Mouse (Mus musculus): ENCODE data around the gene Tmem108.
A peak's percentile ranks its signal among the peaks of the same experiment; 100 is the strongest.

Tmem108 gene

DNA sequence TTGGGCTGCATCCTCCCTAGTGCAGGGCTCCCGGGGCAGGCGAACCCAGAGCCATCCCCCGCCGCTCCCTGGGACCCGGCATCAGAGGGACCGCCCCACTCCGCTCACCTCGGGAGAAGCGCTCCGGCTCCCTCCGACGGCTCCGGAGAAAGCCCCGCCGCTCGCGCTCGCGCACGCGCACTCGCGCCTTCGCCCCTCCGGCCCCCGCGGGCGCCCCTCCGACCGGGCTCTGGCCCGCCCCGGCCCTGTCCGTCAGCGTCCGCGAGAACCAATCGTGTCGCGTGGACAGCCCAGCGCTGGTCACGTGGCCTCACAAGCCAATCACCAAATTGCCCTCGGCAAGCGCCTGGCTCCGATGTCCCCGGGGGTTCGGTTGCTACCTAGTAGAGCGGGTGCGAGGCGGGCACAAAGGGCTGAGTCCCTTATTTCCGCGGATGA lies at the start of gene Tmem108:
TSS of gene Tmem108 (minus strand) at position 191 of the 438 bp plus-strand sequence.
- DNase-seq (ENCODE audit: low read depth, low spot score) = peak; percentile 84

DNA sequence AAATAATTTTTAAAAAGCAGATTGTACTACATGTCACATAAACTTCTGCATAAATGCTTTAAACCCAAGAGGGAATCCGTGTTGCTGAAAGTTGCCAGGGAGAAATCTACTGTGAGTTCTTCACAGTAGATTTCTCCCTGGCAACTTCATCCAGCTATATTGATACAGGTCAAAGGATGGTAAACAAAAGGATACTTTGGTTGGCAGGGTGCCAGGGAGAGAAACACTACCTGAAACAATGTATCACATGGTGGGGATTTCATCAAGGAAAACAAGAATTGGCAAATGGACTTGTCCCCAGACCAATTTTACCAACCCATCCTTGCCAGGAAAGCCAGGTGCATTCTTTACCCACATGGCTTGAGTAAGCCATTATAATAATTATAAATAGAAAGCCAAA lies 27.4 kb upstream of the Tmem108 start:
- no peak for DNase-seq (ENCODE audit: low read depth, low spot score)

DNA sequence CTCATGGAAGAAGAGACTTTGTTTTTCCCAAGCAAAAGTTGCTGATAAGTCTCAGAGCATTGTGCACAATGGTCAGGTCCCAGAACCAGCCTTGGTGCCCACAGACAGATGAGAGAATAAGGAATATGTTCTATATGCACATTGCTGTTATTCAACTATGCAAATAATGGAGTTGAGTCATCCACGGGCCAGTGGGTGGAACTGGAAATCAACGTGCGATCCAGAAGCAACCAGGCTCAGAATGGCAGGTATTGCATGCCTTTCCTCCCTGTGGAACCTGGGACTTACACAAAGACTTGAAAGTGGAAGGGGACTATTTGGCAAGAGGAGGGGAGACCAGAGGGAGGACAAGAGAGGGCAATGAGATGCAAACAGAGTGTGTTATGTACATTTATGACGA lies 22.5 kb upstream of the Tmem108 start:
- no peak for DNase-seq (ENCODE audit: low read depth, low spot score)

DNA sequence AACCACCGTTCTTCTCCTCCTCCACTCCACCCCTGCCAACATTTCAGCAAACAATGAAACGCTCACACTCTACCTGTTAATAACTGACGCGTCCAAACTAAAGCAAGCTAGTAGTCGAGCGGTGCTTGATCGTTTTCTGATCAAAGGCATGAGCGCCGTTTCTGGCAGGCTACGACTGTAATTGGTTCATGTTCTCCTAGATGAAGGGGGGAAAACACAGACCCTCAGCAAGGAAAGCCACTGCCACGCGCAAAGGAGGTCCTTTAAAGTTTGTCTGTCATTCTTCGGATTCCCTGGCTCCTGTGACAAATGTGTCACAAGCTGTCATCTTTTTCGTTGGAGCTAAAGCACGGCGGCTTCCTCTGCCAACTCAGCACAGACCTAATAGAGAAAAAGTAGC lies 21.6 kb upstream of the Tmem108 start:
- DNase-seq (ENCODE audit: low read depth, low spot score) = no peak

DNA sequence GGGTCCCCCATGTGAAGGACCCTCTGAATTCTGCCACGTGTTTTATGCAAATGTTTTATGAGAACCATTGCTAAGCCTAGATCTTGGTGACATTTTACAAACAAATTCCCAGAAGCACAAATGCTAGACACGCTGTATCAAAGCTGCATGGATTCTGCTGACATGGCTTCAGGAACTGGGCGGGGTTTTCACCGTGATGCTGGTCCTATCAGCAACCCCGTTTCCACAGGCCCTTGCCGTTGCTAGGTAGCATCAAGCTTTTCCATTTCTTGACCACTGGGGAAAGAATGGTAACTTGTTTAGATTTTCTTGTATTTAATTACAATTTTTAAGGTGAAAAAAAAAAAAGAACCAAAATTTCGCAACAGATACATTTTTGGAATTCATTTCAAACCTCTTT lies 20.7 kb upstream of the Tmem108 start:
- DNase-seq (ENCODE audit: low read depth, low spot score) = no peak

DNA sequence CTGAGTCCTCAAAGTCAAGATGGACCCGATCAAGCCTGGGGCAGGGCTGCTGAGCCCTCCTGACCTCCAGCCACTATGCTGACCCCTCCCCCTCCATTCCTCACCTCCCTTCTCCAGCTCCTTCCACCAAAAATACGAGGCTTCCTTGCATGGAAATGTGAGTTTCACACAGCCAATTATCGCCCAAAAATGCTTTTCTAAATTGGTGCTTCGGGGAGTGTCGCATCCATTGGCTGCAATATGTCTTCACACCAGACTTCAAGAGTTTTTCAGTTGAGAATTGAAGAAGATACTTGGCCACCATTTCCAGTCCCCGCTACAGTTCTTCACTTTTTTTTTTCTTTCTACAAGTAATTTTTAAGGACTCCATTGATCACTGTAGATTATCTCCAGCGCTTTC lies 19.8 kb upstream of the Tmem108 start:
- DNase-seq (ENCODE audit: low read depth, low spot score) = no peak

DNA sequence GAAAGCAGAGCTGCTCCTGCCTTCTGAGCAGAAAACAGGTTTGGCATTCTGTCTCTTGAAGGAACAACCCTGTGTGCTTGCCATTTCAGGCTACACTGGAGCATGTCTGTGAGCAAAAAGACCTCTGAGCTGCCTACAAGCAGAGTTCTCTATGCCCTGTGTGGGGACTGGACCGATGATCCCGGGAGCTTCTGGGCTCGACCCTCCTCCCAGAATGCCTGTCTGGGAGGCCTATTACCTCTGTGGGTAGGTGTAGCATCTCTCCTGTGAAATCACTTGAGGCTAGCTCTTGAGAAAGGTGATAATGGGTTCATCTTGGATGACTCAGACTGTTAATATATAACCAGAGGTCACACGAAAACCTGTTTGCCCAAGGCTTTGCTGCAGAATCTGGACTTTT lies 19.0 kb upstream of the Tmem108 start:
- DNase-seq (ENCODE audit: low read depth, low spot score) = no peak

DNA sequence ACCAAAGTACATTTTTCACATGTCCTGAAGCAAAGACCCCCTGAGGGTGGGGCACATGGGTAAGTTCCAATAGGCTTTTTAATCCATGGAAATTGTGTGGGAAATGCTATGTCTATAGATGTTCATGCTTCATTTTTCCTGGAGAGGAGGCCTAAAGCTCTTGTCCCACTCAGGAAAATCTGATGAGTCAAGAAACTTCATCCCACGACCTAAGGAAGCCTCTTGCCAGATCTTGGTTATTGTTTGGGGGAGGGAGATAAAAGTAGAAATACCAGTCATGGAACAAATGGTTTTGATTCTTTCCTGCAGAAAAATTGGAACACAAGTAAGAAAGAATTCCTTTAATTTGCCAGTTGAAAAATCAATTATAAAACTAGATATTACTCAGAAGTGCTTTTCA lies 16.5 kb upstream of the Tmem108 start:
- DNase-seq (ENCODE audit: low read depth, low spot score) = no peak

DNA sequence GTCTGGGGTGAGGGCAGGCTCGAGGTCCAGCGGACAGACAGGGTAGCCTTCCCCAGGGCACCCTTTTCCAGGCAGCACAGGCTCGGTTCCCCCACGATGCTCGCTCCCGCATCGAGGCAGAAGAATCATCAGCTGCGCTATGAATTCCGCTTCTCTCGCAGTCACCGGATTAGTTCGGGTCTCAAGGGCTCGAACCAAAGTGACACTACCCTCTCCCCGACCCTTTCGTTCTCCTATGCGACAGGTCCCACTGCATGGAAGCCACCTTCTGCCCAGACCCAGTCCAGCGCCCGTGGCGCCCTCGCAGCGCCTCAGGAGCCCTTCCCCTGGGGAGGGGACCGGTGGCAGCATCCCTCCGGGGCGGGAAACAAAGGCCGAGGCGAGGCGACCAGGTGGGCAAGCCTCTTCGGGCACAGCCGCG lies 476 bp downstream of the Tmem108 start:
- no peak for DNase-seq (ENCODE audit: low read depth, low spot score)

DNA sequence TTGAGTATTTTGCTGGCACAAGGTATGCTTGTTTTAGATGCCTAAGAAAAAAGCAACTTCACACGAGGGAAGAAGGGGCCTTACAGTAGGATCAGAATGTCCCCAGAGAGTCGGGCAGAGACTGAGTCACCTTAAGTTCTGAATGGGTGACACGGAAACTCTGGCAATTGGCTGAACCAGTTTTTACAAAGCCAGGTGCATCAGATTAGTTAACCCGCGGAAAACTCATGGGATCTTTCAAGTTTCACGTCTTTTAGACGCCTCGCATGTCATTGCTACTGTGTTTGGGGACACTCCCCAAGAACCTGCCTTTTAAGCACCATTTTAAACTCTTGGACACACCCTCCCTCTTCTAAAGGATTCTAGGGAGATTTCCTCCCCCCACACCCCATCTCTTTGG lies 1.3 kb downstream of the Tmem108 start:
- DNase-seq (ENCODE audit: low read depth, low spot score) = no peak

DNA sequence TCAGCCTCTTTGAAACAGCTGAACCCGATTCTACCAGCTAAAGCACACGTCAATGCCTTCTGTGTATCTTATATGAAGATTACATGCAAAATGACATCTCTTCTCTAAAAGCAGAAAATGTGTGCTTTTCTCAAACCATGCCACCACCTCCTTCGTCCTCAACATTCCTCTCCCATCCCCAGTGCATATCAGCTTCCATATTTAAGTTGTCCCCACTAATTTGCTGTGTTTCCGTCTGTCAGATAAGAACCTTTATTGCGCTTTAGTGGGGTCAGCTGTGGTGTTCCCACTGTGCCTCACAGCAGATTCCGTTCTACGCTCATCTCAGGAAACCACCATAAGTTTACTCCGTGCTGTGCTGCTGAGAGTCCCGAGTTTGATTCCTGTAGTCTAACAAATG lies 1.8 kb downstream of the Tmem108 start:
- DNase-seq (ENCODE audit: low read depth, low spot score) = no peak

DNA sequence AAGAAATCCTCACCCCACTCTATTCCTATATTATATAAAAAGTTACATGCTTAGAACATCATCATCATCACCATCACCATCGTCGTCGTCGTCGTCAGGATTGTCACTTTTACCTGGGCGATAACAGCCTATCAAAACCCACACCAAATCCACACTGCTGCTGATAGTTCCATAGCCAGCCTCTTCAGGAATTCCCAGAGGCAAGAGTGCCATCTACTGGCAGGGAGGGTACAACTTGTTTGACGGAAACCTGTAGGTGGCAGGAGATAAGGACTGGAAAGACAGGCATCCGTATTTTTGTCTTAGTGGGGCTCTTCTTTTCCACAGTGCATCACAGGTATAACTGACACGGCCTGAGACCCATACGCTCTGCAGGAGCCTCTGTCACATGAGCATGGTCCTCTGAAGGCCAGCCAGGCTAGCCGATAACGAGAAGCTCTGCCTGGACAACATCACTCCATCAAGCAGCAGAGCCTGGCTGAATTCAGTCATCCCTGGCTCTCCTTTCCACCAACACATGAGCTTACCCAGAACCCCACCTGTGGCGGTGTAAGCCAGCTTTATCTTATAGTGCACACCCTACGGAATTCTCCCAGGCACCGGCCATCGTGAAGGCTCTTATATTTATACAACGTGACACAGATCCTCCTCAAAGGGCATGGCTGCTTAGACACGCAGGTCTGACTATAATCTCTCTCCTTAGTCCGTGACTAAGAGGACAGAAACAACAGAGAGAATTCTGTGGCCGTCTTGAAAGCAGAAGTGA lies 2.5 kb downstream of the Tmem108 start:
- peak; percentile 76 for DNase-seq (ENCODE audit: low read depth, low spot score)

DNA sequence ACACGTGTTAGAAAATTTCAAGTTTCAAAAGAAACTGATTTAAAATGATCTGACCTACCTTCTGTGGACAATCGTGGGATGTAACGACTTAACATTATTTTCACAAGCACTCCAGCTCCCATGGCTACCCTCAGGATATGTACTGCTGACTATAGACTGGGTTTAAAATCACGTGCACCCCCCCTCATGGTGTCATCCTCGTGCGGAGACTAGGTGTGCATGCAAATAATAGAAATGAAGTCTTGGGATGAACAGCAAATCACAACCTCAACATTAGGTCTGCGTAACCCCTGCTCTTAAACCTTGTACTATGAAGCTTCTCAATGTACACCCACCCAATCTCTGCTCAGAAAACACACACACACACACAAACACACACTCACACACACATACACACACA lies 3.4 kb downstream of the Tmem108 start:
- DNase-seq (ENCODE audit: low read depth, low spot score) = no peak

DNA sequence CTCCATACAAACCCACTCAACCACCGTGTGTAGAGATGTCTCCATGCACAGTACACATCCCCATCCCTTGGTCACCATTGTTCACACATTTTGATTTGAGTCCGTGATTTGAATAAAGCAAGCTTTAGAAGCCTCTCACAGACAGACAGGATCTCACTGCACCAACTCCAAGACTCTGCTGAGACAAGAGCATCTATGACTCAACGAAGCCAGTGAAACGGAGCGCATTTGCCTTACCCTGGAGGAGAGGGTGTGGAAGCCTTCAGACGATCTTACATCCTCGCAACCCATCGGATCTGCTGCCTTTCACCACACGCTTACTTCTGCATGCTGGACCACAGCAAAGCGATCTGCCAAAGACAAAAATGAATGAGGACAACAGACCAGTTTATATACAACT lies 9.0 kb downstream of the Tmem108 start:
- no peak for DNase-seq (ENCODE audit: low read depth, low spot score)

DNA sequence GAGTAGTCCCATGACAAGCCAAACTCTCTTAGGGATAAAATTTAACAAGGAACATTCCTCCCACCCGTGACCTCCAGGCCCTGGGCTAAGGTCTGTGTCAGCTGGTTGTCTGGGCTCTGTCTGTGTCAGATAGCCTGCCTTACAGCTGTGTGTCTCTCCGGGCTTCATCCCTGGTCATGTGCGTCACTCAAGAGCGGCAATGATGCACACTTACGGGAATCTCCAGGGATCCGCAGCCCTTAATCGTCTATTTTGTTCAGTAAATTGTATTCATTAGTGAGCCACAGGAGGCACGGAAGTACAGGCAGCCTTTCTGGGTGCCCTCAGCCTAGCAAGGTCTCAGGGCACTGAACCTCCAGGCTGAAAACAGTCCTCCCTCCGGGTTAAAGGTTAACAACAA lies 10.1 kb downstream of the Tmem108 start:
- DNase-seq (ENCODE audit: low read depth, low spot score) = no peak

DNA sequence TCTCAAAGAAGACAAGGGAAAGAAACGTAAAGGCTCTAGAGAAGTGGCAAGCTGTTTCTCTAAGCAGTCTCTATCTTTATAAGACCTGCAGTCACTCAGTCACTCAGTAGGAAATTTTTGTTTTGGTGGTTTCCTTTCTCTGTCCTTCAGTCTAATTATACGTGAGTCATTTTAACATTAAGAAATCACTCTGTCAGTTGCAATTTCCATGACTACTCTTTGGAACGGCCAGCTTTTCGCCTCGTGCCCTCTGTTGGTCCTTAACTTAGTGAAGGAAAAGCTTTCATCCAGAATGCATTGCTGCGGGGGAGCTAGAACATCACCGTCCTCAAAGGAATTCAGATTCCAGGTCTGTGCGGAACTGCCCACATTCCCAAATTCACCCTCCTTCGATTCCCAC lies 11.1 kb downstream of the Tmem108 start:
- no peak for DNase-seq (ENCODE audit: low read depth, low spot score)

DNA sequence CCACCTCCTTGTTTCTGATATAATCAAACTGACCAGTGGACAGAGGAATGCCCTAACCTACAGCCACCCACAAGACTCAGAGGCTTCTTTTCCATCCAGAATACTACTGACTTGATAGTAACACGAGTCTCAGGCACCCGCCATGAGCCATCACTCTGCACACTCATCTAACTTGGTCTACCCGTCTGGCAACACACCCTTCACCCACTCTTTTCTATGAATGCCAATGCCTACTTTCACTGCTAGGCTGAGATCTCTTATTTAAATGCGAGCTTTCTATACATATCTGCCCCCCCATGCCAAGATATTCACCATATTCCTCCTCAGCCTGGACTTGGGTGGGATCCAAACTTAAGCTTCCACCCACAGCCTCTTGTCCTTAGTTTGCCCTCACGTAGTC lies 15.0 kb downstream of the Tmem108 start:
- DNase-seq (ENCODE audit: low read depth, low spot score) = no peak

DNA sequence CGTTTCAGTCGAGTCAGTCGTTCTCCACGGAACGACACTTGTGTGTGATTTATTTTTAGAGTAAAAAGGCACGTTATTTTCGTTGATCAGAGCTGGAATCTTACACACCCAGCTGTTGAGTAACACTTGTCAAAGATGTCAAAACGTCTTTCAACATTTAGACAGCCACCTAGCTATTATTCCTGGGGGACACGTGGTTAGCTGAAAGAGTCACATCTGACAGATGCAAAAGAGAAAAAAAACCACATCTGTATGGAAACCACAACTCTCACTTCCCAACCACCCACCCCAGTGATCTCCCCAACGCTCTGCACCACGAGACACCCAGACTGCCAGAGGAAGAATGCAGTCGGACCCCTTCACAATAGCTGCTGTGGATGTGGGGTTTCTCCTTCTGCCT lies 21.5 kb downstream of the Tmem108 start:
- no peak for DNase-seq (ENCODE audit: low read depth, low spot score)

DNA sequence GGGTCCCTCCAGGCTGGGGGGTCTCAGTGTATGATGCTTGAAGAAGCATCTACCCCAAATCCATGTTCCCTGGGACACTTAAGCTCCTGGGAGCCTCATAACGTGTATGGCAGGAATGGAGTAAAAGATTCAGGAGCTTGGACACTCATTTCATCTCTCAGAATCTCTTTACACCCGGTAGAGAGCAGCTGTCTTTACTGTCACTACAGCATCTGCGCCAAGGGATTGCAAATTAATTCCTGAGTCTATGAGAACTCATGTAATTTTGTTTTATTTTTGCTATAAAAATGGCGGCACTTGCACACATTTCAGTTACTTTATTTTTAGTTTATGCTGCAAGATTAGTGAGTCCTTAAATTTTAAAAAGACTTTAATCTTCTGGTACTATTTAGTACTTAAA lies 22.6 kb downstream of the Tmem108 start:
- DNase-seq (ENCODE audit: low read depth, low spot score) = no peak

DNA sequence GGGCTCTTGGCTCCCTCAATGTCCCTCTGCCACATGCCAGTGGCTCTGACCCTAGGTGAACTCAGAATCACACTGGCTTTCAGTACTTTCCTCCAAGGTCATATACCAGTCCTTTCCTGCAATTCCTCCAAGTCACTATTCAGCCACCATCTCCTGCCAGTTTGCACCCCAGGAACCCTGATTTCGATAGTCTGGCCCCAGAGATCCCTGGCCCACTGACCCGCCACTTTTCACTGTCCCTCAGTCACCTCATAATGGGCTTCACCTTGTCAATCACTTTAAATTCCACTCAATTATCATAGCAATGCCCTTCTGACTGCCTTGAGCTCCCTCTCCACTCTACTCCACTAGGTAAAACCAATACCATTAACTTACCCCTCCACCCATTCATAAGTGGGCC lies 31.9 kb downstream of the Tmem108 start:
- DNase-seq (ENCODE audit: low read depth, low spot score) = no peak

DNA sequence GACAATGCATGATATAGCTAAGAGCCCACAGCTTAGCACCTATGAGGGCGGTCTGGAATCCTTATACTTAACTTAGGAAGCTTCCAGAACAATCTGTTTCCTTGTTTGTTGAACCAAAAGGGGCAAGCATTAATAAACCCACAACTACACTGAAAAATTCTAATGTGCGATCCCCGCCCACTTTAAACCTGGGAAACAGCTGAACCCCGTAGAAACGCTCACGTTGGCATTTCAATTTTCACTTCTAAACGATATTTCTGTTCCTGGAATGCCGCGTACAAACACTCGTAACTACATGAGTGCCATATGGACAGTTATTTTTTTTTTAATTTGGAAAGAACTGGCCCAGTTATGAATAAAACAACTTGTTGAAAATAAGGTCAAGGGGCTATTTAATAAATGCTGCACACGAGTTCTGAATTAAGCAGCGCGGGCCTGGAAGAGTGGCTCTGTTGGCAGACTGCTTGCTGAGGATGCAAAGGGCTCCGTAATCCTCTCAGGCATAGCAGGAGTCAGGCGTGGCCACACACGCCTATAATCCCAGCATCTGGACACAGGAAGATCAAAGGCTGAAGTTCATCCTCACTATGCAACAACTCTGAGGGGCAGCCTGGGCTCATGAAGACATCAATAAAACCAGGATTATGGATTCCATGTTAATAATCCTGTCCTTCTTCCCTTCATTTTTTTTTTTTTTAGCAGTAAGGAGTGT lies 34.7 kb downstream of the Tmem108 start:
- DNase-seq (ENCODE audit: low read depth, low spot score) = no peak

DNA sequence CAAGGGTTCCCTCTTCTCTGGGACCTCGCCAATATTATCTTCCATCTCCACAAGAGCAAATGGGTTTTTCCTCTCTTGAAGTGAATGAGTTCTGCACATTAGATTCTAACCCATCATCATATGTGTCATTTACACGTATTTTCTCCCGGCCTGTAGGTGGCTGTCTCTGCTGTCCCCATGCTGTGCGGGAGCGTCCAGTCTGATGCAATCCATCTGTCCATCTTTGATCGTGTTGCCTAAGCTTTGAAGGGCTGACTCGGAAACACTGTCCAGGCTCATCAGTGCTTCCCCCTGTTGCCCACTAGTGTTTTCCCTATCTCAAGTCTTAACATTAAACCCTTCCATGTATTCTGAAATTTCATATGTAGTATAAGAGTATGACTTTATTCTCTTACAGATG lies 36.1 kb downstream of the Tmem108 start:
- DNase-seq (ENCODE audit: low read depth, low spot score) = no peak

DNA sequence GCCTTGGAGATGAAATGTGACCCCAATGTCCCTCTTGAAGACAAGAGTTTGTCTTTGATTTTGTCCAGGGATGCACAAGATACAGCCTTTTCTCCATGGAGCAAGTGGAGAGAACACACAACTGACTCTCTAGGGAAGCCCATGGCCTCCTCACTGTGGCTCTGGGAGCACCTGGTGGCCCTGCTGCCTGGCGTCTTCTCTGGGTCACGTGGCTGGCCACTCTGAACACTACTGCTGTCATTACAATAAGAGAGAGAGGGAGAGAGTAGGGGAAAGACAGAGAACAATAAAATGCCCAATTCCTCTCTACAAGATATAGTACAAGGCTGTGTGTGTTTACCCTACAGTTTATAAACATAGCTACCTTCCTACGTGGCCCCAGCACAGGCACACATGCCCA lies 40.2 kb downstream of the Tmem108 start:
- DNase-seq (ENCODE audit: low read depth, low spot score) = no peak

Measured in embryo, embryonic 11.5 days (tissue).